Mouse (Mus musculus): ENCODE measurements at regions not wholly inside any gene's neighbourhood (a gene's known extent, or its start where the extent isn't known, plus 50 kb on each side); places are given as distances from the start of the nearest gene placed in this dataset.
A peak's percentile ranks its signal among the peaks of the same experiment; 100 is the strongest.

DNA sequence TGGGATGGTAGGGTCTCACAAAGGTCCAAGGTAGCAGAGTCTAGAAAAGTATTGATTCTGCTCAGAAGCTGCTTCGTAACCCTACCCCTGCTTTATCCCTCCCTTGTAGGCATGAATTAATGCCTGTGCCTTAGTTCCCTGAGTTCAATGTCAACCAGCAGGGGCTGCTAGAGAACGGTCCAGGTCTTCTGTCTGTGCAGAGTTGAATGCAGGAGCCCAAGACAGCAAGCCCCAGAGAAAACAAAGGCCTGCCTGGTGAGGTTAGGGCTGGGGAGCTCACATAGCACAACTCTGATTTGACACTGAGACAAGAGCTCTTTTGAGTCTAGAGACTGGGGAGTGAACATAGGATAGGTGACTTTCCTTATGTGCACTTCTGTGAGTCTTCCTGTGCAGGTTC, 56.6 kb downstream of the Olig3 start:
- no peak for DNase-seq (ENCODE audit: low spot score in 2 of 2)

DNA sequence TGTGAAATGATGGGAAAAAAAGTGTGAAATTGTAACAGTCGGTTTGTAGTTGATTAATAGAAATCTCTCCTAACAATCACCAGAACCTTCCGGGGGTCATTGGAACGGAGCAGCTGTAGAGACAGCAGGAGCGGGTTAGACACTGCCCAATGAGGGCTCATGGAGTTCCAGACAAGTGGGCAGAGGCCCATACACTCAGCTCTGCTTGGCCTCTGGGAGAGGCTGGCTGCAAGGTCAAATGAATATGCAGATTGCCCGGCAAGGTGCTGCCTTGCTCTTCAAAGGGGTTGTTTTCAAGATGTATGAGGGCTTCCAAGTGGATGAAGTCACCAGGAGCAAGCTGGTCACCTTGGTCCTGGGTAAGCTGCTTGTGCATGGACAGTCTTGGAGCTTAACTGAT, 57.6 kb downstream of the Olig3 start:
- no peak for DNase-seq (ENCODE audit: low spot score in 2 of 2)

- no peak for DNase-seq (ENCODE audit: low spot score in 2 of 2)
Observed at GRCm38 (mm10) chr10:19414834-19415233, 58.5 kb downstream of the Olig3 start.

- no peak for DNase-seq (ENCODE audit: low spot score in 2 of 2)
Observed at GRCm38 (mm10) chr10:19424030-19424429, 67.7 kb downstream of the Olig3 start.

GRCm38 (mm10) chr10:19424961-19425360, 68.6 kb downstream of the Olig3 start:
- no peak for DNase-seq (ENCODE audit: low spot score in 2 of 2)

- no peak for DNase-seq (ENCODE audit: low spot score in 2 of 2)
Observed at GRCm38 (mm10) chr10:19426835-19427234, 70.5 kb downstream of the Olig3 start.

GRCm38 (mm10) chr10:19432515-19432914, 76.2 kb downstream of the Olig3 start:
- no peak for DNase-seq (ENCODE audit: low spot score in 2 of 2)

DNA sequence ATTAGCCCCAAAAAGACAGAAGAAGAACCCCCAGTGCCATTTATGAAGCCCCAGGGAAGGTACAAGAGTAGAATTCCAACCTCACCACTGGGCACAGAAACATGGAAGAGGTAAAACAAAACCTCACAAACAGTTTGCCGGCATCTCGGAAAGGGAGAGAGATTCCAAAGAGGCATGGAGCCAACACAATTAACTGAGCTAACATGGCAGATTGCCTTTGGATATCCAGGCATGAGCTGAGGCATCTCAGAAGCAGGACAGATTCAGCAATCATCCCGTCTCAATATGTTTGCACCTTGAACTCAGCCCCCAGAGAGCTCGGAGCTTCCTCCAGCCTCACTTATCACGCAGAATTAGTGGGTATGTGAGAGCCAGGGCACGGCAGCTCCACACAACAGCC, 78.3 kb downstream of the Olig3 start:
- no peak for DNase-seq (ENCODE audit: low spot score in 2 of 2)

GRCm38 (mm10) chr10:19441807-19442206, 85.5 kb downstream of the Olig3 start:
- DNase-seq (ENCODE audit: low spot score in 2 of 2), result no peak

GRCm38 (mm10) chr10:19443516-19443915, 87.2 kb downstream of the Olig3 start:
- no peak for DNase-seq (ENCODE audit: low spot score in 2 of 2)

- DNase-seq (ENCODE audit: low spot score in 2 of 2), result no peak
Observed at GRCm38 (mm10) chr10:19448838-19449559, 92.7 kb downstream of the Olig3 start.

- no peak for DNase-seq (ENCODE audit: low spot score in 2 of 2)
Observed at GRCm38 (mm10) chr10:19459053-19459452, 102.7 kb downstream of the Olig3 start.

GRCm38 (mm10) chr10:19459709-19460108, 103.4 kb downstream of the Olig3 start:
- no peak for DNase-seq (ENCODE audit: low spot score in 2 of 2)

GRCm38 (mm10) chr10:19460164-19460563, 103.8 kb downstream of the Olig3 start:
- DNase-seq (ENCODE audit: low spot score in 2 of 2), result no peak

- DNase-seq (ENCODE audit: low spot score in 2 of 2), result no peak
Observed at GRCm38 (mm10) chr10:19463800-19464199, 107.5 kb downstream of the Olig3 start.

GRCm38 (mm10) chr10:19464504-19464903, 108.2 kb downstream of the Olig3 start:
- DNase-seq (ENCODE audit: low spot score in 2 of 2), result no peak

GRCm38 (mm10) chr10:19471349-19472040, 115.2 kb downstream of the Olig3 start:
- peak; percentile 20 to 34 for DNase-seq (ENCODE audit: low spot score in 2 of 2)

DNA sequence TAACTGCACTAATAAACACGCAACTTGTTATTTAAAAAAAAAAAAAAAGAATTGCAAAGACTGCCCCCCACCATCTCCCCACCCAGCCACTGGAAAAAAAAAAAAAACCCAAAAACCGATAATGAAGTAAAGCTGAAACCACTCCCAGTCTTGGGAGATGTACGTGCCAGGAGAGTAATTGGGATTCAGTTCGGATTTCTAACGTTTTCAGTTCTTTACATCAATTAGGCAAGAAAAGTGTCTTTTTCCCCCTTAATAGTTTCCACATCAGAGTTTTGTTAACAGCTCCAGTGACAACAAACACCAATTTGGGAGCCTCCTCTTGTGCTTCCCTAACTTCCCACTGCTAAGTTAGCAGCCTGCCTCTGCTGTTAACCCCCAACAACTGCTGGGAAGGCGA, 115.7 kb downstream of the Olig3 start:
- DNase-seq (ENCODE audit: low spot score in 2 of 2), result no peak

DNA sequence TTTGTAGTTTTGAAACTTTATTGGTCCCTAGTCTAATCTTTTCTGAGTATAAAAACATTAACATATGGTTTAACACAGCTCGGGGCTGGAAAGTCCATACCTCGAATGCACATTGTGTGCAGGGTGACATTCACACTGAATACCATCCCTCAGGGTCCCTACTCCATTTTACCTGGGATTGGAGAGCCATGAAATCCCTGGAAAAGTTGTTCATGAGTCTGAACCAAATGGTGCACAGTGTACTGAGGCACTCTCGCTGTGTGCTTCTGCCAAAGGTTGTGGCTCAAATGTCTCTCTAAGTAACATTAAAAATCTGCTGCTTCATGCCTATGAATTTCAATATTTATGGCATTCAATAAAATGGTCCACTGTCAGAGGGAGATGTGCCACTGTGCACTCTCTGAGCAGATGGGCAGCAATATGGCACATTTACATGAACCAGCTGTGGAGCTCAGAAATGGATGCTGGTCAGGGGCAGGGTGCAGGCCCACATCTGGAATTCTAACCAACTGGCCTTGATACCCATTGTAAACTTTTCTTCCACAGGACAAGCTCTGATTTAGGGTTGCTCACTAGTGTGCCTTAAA, 116.7 kb downstream of the Olig3 start:
- no peak for DNase-seq (ENCODE audit: low spot score in 2 of 2)

DNA sequence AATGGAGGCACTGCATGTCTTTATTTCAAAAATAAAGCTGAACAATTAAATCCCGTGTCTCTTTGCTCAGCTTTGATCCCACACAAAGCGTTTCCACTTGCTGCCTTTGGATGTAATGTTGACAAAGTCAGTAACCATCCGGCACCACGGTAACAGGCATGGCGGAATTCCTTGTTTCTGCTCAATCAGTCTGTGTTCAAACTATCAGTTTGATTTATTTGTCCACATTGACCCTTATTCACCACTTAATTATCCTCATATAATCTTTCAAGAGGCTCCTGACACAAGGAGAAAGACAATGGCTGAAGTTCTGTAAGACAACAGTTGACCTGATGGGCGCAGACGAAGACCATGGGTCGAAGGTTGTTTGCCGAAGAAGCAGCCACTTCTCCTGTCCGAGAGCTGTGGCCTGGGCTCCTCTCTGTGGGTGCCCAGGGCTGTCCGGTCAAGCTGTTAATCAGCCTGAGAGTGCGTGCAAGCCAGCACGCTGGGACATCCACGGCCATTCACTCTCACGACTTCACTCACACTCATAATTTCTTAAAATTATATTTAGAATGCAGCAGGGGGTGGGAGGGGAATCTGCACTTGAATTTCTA, 106.1 kb upstream of the Ifngr1 start:
- DNase-seq (ENCODE audit: low spot score in 2 of 2), result no peak

DNA sequence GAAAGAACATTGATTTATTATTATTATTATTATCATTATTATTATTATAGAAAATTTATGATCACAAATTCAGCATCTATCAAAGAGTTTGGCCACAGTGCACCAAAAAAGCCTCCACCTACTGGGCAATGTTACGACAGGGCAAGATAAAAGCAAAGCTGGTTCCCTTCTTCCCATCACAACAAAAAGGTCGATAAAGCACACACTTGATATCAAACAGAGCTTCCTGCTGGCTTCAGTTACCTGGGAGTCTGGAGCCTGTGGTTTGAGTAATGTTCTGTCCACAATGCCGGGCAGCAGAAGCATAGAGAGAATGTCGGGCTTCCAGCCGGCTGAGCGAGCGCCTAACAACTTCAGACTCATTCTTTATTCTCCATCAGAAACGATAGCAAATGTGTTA, 101.2 kb upstream of the Ifngr1 start:
- DNase-seq (ENCODE audit: low spot score in 2 of 2), result no peak

Measured in layer of hippocampus, postnatal 10 days (tissue).